Mouse (Mus musculus): ENCODE measurements around the gene Olfr114.

The Olfr114 gene

GRCm38 (mm10) chr17:37592643-37593042 lies at the start of gene Olfr114:
Gene Olfr114 (minus strand): TSS chr17:37592743.
- no peak for DNase-seq (ENCODE audit: low spot score)

- DNase-seq (ENCODE audit: low spot score): no peak
Measured at GRCm38 (mm10) chr17:37627009-37627408, 34.5 kb upstream of the Olfr114 start, which contains the start of the genes Olfr115 and Olfr116. Gene Olfr115 (minus strand): TSS chr17:37627109. Gene Olfr116 (minus strand): TSS chr17:37627199.

GRCm38 (mm10) chr17:37577563-37577962 lies 15.0 kb downstream of the Olfr114 start, which contains the start of gene Olfr113:
Gene Olfr113 (minus strand): TSS chr17:37577663.
- no peak for DNase-seq (ENCODE audit: low spot score)

- no peak for DNase-seq (ENCODE audit: low spot score)
Measured at GRCm38 (mm10) chr17:37569351-37569750, 23.2 kb downstream of the Olfr114 start, which contains the start of gene Olfr112. Gene Olfr112 (minus strand): TSS chr17:37569451.

- DNase-seq (ENCODE audit: low spot score): no peak
Measured at GRCm38 (mm10) chr17:37558913-37559615, 33.5 kb downstream of the Olfr114 start.

GRCm38 (mm10) chr17:37543800-37544435 lies 48.6 kb downstream of the Olfr114 start:
- DNase-seq (ENCODE audit: low spot score): no peak

- no peak for DNase-seq (ENCODE audit: low spot score)
Measured at GRCm38 (mm10) chr17:37541454-37542119, 51.0 kb downstream of the Olfr114 start.
